Mouse (Mus musculus) mouse trophoblast stem cell (cell line): ENCODE results near the gene D130040H23Rik.

Experiments
- in situ Hi-C, 2 experiments: fragments of 300-500 bp; cut with MseI, MboI; formaldehyde crosslinking; loops; 2 replicates in 1 of 2; 3 replicates in 1 of 2; pipeline ENCODE4 v1.15.1; 2025

The D130040H23Rik gene

DNA sequence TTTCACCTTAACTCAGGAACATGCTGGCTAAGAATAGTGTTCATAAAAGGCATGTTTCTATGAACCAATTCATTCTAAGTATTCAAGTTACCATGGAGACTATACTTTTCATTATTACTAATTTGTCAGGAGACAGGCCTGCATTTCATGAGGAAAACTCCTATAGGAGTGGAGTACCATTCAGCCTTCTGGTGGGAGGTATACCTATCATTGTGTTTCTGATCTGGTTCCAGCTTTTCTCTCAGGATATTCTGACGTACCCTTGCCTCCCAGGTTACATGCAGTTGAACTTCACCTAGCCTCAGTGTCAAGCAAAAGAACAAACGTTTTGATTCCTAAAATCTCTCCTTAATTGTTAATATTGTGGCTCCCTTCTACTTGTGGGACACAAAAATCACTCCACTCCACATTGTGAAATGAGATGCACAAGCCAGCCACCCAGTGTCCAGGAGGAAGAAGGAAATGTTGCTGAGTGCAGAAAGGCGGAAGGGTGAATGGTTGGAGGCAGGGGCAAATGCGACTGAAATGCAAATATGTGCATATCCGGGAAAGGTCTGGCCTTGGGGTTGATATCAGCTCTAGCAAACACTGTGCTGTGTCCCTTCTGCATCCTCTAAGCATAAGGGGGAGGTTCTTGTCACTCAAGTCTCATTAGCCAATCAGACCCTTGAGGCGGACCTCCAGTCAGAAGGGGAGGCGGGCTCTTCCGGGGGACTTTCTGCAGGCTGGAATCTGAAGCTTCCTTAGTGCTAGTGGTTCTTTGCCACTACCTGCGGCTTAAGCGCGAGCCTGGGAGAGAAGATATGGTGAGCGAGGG is at the start of gene D130040H23Rik:
Gene D130040H23Rik (plus strand): TSS at position 695 of the 817 bp plus-strand sequence.
- in situ Hi-C loops = no loop called here

GRCm38 (mm10) chr8:69242541-69242940 is 28.3 kb upstream of the D130040H23Rik start:
- in situ Hi-C loops = no loop called here

DNA sequence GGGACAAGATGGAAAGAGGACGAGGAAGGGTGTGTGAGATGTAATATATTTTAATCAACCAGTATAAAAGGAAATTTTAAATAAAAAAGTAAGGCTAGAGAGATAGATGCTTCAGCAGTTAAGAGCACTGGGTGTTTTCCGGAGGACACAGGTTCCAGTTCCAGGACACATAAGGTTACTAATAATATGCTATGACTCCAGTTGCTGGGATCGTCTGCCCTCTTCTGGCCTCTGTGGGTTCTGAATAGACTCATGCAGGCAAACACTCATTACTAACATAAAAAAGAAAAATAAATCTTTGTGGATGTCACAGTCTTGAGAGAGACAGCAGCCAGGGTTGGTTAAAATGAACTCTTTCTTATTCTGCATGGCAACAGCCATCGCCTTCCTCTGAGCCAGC is 2.4 kb upstream of the D130040H23Rik start:
- in situ Hi-C loops = loop anchor here in 1 of 2 experiments (5.0 kb wide), 1 partner anchor 151 kb away; no protein-coding TSS in a partner anchor

GRCm38 (mm10) chr8:69271203-69271554 is 299 bp downstream of the D130040H23Rik start:
- in situ Hi-C loops = no loop called here

DNA sequence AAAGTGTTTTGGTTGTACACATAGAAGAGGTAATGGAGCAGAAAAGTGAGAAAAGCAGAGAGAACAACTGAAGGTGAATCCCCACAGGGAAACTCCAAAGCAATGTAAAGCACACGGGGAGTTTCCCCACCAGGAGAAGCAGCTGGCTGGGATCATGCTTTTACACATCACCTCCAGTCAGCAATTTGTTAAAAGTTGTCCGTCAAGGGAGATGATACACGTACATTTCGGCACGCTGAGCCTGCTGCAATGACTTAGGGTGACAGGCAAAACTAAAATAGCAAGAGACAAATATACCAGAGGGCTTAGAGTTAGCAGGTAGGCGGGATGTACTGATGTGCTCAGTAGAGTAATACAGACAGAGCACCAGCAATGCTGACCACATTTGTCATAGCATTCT is 1.6 kb downstream of the D130040H23Rik start:
- in situ Hi-C loops = no loop called here

- in situ Hi-C loops = loop anchor here (25.0 kb wide), 1 partner anchor 213 kb away; no protein-coding TSS in a partner anchor
These were observed 53.9 kb downstream of the D130040H23Rik start for GRCm38 (mm10) chr8:69324771-69325170.

GRCm38 (mm10) chr8:69328301-69329288 is 57.7 kb downstream of the D130040H23Rik start:
- in situ Hi-C loops = loop anchor here (25.0 kb wide), 1 partner anchor 209 kb away; no protein-coding TSS in a partner anchor

DNA sequence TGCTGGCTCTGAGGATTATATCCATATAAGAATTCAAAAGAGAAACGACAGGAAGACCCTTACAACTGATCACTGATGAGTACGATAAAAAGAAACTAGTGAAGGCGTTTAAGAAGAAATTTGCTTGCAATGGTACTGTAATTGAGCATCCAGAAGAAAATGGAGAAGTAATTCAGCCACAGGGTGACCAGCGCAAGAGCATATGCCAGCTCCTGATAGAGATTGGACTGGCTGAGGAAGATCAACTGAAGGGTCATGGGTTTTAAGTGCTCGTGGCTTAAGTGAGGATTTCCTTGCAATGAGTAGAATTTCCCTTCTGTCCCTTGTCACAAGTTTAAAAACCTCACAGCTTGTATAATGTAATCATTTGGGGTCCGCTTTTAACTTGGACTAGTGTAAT is 58.4 kb downstream of the D130040H23Rik start:
- in situ Hi-C loops = loop anchor here (25.0 kb wide), 1 partner anchor 208 kb away; no protein-coding TSS in a partner anchor
